Mouse (Mus musculus): ENCODE data around the gene Atp8a2. TPM values are rescaled to one million over a fixed set of nuclear protein-coding genes. Genes with fewer than 3 reads are reported as not detected.
A peak's percentile ranks its signal among the peaks of the same experiment; 100 is the strongest.
"Not testable (repeated sequence)": the region's sequence is repeated elsewhere in the genome, so short reads cannot be mapped to it uniquely, and the experiment has no call there.

Atp8a2 gene
- polyA plus RNA-seq, 1 experiment from 2014 or later, result 14.1 TPM

- H3K9ac ChIP-seq, result no peak overlapping the region
- peaks cover 30% of the 10 kb centered on the region for H3K36me3 ChIP-seq (replicated peaks)
- WGBS, result 81% methylated on average over 15 of the region's 15 CpGs
- no peak for ATAC-seq (ENCODE audit: low FRiP score)
- peak overlapping the region; percentile 82 for H3K4me3 ChIP-seq (replicated peaks)
- peaks cover 27% of the 10 kb centered on the region for H3K4me1 ChIP-seq
- H3K9me3 ChIP-seq, result no peaks in the 10 kb centered on the region
- peak overlapping the region; percentile 63 for H3K4me2 ChIP-seq
- no peak overlapping the region for H3K27ac ChIP-seq
- H3K27me3 ChIP-seq, result peaks cover 14% of the 10 kb centered on the region
Observed at GRCm38 (mm10) chr14:59629308-59629707, 567.7 kb downstream of the Atp8a2 start.

- peaks cover 30% of the 10 kb centered on the region for H3K36me3 ChIP-seq (replicated peaks)
- H3K4me2 ChIP-seq, result peak overlapping the region; percentile 63
- WGBS, result 13% methylated on average over 7 of the region's 7 CpGs
- H3K27me3 ChIP-seq, result peaks cover 28% of the 10 kb centered on the region
- H3K4me1 ChIP-seq, result peaks cover 27% of the 10 kb centered on the region
- peak overlapping the region; percentile 93 for H3K27ac ChIP-seq
- H3K4me3 ChIP-seq (replicated peaks), result peak overlapping the region; percentile 82
- peak overlapping the region; percentile 83 for H3K9ac ChIP-seq
- no peaks in the 10 kb centered on the region for H3K9me3 ChIP-seq
- ATAC-seq (ENCODE audit: low FRiP score), result peak; percentile 63; the same call in 1 of the 2 replicates
Observed at GRCm38 (mm10) chr14:59627823-59628222, 569.2 kb downstream of the Atp8a2 start.

- H3K9ac ChIP-seq, result peak overlapping the region; percentile 83
- H3K27me3 ChIP-seq, result peaks cover 33% of the 10 kb centered on the region
- no peak for ATAC-seq (ENCODE audit: low FRiP score)
- H3K27ac ChIP-seq, result peak overlapping the region; percentile 93
- H3K4me2 ChIP-seq, result peak overlapping the region; percentile 63
- peaks cover 27% of the 10 kb centered on the region for H3K4me1 ChIP-seq
- WGBS, result 4% methylated on average over 9 of the region's 9 CpGs
- H3K9me3 ChIP-seq, result no peaks in the 10 kb centered on the region
- peak overlapping the region; percentile 82 for H3K4me3 ChIP-seq (replicated peaks)
- H3K36me3 ChIP-seq (replicated peaks), result peaks cover 26% of the 10 kb centered on the region
Observed at GRCm38 (mm10) chr14:59627142-59627680, 569.8 kb downstream of the Atp8a2 start.

- 2% methylated on average over 8 of the region's 8 CpGs for WGBS
- H3K27me3 ChIP-seq, result peaks cover 38% of the 10 kb centered on the region
- peaks cover 27% of the 10 kb centered on the region for H3K4me1 ChIP-seq
- H3K9me3 ChIP-seq, result no peaks in the 10 kb centered on the region
- H3K9ac ChIP-seq, result peak overlapping the region; percentile 83
- H3K27ac ChIP-seq, result peak overlapping the region; percentile 93
- H3K36me3 ChIP-seq (replicated peaks), result peaks cover 21% of the 10 kb centered on the region
- peak overlapping the region; percentile 82 for H3K4me3 ChIP-seq (replicated peaks)
- H3K4me2 ChIP-seq, result peak overlapping the region; percentile 63
- no peak for ATAC-seq (ENCODE audit: low FRiP score)
Observed at GRCm38 (mm10) chr14:59626711-59627110, 570.3 kb downstream of the Atp8a2 start.

- H3K36me3 ChIP-seq (replicated peaks), result peaks cover 14% of the 10 kb centered on the region
- peak overlapping the region; percentile 83 for H3K9ac ChIP-seq
- peak overlapping the region; percentile 93 for H3K27ac ChIP-seq
- ATAC-seq (ENCODE audit: low FRiP score), result peak; percentile 71
- WGBS, result under 1% methylated on average over 47 of the region's 51 CpGs
- H3K4me2 ChIP-seq, result peak overlapping the region; percentile 63
- H3K9me3 ChIP-seq, result no peaks in the 10 kb centered on the region
- H3K4me3 ChIP-seq (replicated peaks), result peak overlapping the region; percentile 82
- peaks cover 39% of the 10 kb centered on the region for H3K27me3 ChIP-seq
- H3K4me1 ChIP-seq, result peaks cover 27% of the 10 kb centered on the region
Observed at GRCm38 (mm10) chr14:59625806-59626364, 571.1 kb downstream of the Atp8a2 start.

- Histone ChIP-seq H3K36me3 (replicated peaks) (peaks cover 8% of the 10 kb centered on the region), H3K27me3 (peaks cover 39% of the 10 kb centered on the region), H3K9me3 (no peaks in the 10 kb centered on the region), H3K27ac (peak within 1 kb of the TSS; percentile 93), H3K4me2 (peak within 1 kb of the TSS; percentile 63), H3K9ac (peak within 1 kb of the TSS; percentile 83), H3K4me1 (peaks cover 27% of the 10 kb centered on the region), H3K4me3 (replicated peaks) (peak within 1 kb of the TSS; percentile 82)
- WGBS, result under 1% methylated on average over 60 of the region's 65 CpGs
- peak; percentile 90 for ATAC-seq (ENCODE audit: low FRiP score)
Observed at GRCm38 (mm10) chr14:59625158-59625805, 571.7 kb downstream of the Atp8a2 start, which contains the start of gene Shisa2. Gene Shisa2, plus strand, starts transcription at chr14:59625308.

- ATAC-seq (ENCODE audit: low FRiP score), result no peak
- Histone ChIP-seq H3K4me1 (peaks cover 21% of the 10 kb centered on the region), H3K36me3 (replicated peaks) (no peaks in the 10 kb centered on the region), H3K27ac (no peak overlapping the region), H3K9me3 (no peaks in the 10 kb centered on the region), H3K4me2 (peak overlapping the region; percentile 63), H3K9ac (no peak overlapping the region), H3K4me3 (replicated peaks) (no peak overlapping the region), H3K27me3 (peaks cover 39% of the 10 kb centered on the region)
- 17% methylated on average over 9 of the region's 9 CpGs for WGBS
Observed at GRCm38 (mm10) chr14:59624326-59624885, 572.6 kb downstream of the Atp8a2 start.

GRCm38 (mm10) chr14:59616802-59617201 lies 580.2 kb downstream of the Atp8a2 start:
- no peak overlapping the region for H3K4me3 ChIP-seq (replicated peaks)
- H3K9me3 ChIP-seq, result no peaks in the 10 kb centered on the region
- 34% methylated on average over 7 of the region's 7 CpGs for WGBS
- no peaks in the 10 kb centered on the region for H3K36me3 ChIP-seq (replicated peaks)
- no peak overlapping the region for H3K27ac ChIP-seq
- no peaks in the 10 kb centered on the region for H3K4me1 ChIP-seq
- peaks cover 15% of the 10 kb centered on the region for H3K27me3 ChIP-seq
- no peak overlapping the region for H3K4me2 ChIP-seq
- H3K9ac ChIP-seq, result no peak overlapping the region
- no peak for ATAC-seq (ENCODE audit: low FRiP score)

- not testable (repeated sequence) for H3K9me3 ChIP-seq; H3K36me3 ChIP-seq (replicated peaks); H3K4me1 ChIP-seq; H3K4me3 ChIP-seq (replicated peaks); ATAC-seq (ENCODE audit: low FRiP score); H3K4me2 ChIP-seq; H3K9ac ChIP-seq; H3K27ac ChIP-seq
- H3K27me3 ChIP-seq, result peaks cover 13% of the 10 kb centered on the region
- WGBS, result 83% methylated on average over 3 of the region's 3 CpGs
Observed at GRCm38 (mm10) chr14:59614149-59614548, 582.8 kb downstream of the Atp8a2 start.

- no peaks in the 10 kb centered on the region for H3K36me3 ChIP-seq (replicated peaks)
- H3K4me1 ChIP-seq, result no peaks in the 10 kb centered on the region
- no peak for ATAC-seq (ENCODE audit: low FRiP score)
- no peak overlapping the region for H3K27ac ChIP-seq
- WGBS, result 54% methylated on average over 14 of the region's 14 CpGs
- peaks cover 8% of the 10 kb centered on the region for H3K27me3 ChIP-seq
- no peaks in the 10 kb centered on the region for H3K9me3 ChIP-seq
- no peak overlapping the region for H3K9ac ChIP-seq
- no peak overlapping the region for H3K4me2 ChIP-seq
- no peak overlapping the region for H3K4me3 ChIP-seq (replicated peaks)
Observed at GRCm38 (mm10) chr14:59612920-59613625, 583.9 kb downstream of the Atp8a2 start.

GRCm38 (mm10) chr14:59607021-59607420 lies 590.0 kb downstream of the Atp8a2 start:
- Histone ChIP-seq H3K9me3 (no peaks in the 10 kb centered on the region), H3K4me3 (replicated peaks) (no peak overlapping the region), H3K27me3 (peaks cover 15% of the 10 kb centered on the region; the same call in 1 of the 2 replicates), H3K36me3 (replicated peaks) (no peaks in the 10 kb centered on the region), H3K27ac (no peak overlapping the region), H3K4me2 (no peak overlapping the region), H3K9ac (no peak overlapping the region), H3K4me1 (no peaks in the 10 kb centered on the region)
- no peak for ATAC-seq (ENCODE audit: low FRiP score)
- WGBS, result 57% methylated on average over 3 of the region's 3 CpGs
